Mouse (Mus musculus) left cerebral cortex, postnatal 25 days (tissue): ENCODE measurements at regions not wholly inside any gene's neighbourhood (a gene's known extent, or its start where the extent isn't known, plus 50 kb on each side); places are given as distances from the start of the nearest gene placed in this dataset.

Experiments
- DNase-seq, 2 experiments: peaks; one replicate each; pipeline ENCODE4 v3.0.0; 2022; ENCODE audit warnings: low spot score in 2 of 2, mixed read lengths in 1 of 2
- intact Hi-C: fragments of 180-260 bp; cut with DNase I; formaldehyde crosslinking; loops from one replicate; pipeline ENCODE4 v1.15.1; 2025

DNA sequence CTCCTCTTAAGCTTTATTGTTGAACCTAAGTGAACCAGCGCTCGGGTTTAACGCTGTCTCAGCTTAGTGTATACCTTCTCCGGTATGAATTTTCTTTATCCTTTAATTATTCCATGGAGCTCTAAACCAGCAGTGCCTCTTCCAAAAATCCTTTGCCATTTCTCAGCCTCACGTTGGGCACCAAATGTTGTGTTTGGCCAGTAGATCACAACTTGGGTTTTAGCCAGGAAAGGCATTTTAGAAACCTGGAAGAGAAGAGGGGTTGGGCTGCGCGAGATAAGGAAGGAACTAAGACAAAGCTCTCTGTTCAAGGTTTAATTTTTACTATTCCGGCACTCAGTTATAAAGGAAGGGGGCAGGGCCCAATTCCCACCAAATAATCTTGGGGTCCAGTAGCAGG, 61.9 kb upstream of the Gm14444 start:
- intact Hi-C loops = no loop called here
- DNase-seq = no peak
